Mouse (Mus musculus) intestine, postnatal 0 days (tissue): ENCODE data around the gene Tm9sf4. TPM values are rescaled to one million over a fixed set of nuclear protein-coding genes. Genes with fewer than 3 reads are reported as not detected.
A peak's percentile ranks its signal among the peaks of the same experiment; 100 is the strongest.

ENCODE experiments used
- ATAC-seq: fragments of 200-750 bp; cut with Nextera tagmentation; 2 replicates; pipeline ENCODE4 v1.8.0; 2017; ENCODE audit warnings: mild to moderate bottlenecking, moderate TSS enrichment, moderate library complexity
- H3K27ac ChIP-seq: fragments of 300-500 bp; sonication (generic); 2 replicates; pipeline ENCODE4 v1.5.1; 2014; ENCODE audit warnings: mild to moderate bottlenecking, low read depth, low read length, moderate library complexity
- H3K27me3 ChIP-seq: fragments of 300-500 bp; sonication (generic); replicated peaks from 2 replicates; pipeline ENCODE4 v1.6.1; 2014; ENCODE audit warnings: low read length, mixed read lengths; ENCODE audit not compliant: control insufficient read depth, insufficient read depth
- H3K36me3 ChIP-seq: fragments of 300-500 bp; sonication (generic); 2 replicates; pipeline ENCODE4 v1.6.1; 2014; ENCODE audit warnings: mild to moderate bottlenecking, moderate library complexity; ENCODE audit not compliant: control insufficient read depth, insufficient read depth
- H3K4me1 ChIP-seq: fragments of 300-500 bp; sonication (generic); replicated peaks from 2 replicates; pipeline ENCODE4 v1.6.1; 2014; ENCODE audit warnings: antibody characterized with exemption, low read length, mixed read lengths; ENCODE audit not compliant: control insufficient read depth, insufficient read depth
- H3K4me2 ChIP-seq: fragments of 300-500 bp; sonication (generic); replicated peaks from 2 replicates; pipeline ENCODE4 v1.6.1; 2014; ENCODE audit warnings: low read depth, mild to moderate bottlenecking, moderate library complexity
- H3K4me3 ChIP-seq: fragments of 300-500 bp; sonication (generic); 2 replicates; pipeline ENCODE4 v1.5.1; 2014; ENCODE audit warnings: low read depth, low read length
- H3K9ac ChIP-seq: fragments of 300-500 bp; sonication (generic); 2 replicates; pipeline ENCODE4 v1.6.1; 2014; ENCODE audit warnings: mild to moderate bottlenecking, low read depth, low read length
- H3K9me3 ChIP-seq: fragments of 300-500 bp; sonication (generic); 2 replicates; pipeline ENCODE4 v1.6.1; 2016; ENCODE audit warnings: mixed run types; ENCODE audit not compliant: control insufficient read depth
- CTCF ChIP-seq: sonication (generic); IDR thresholded peaks from 2 replicates; pipeline ENCODE4 v1.5.1; 2016; ENCODE audit warnings: low read depth, mild to moderate bottlenecking, control low read depth, antibody characterized with exemption, moderate library complexity
- WGBS: fragments of 180-500 bp; shearing (Covaris S2); extraction: QIAGEN DNeasy Blood & Tissue Kit; methylation state at CpG from one replicate; pipeline ENCODE4 v1.1.7; 2014; 5-methylcytosine and 5-hydroxymethylcytosine counted together
- polyA plus RNA-seq: library from polyadenylated mRNA; unstranded; fragments of >200 nt; fragmentation: Nextera tagmentation; extraction: Ambion mirVana; gene quantifications from 2 replicates; pipeline ENCODE4 v1.2.1, GENCODE M21; 2015

Tm9sf4 gene
- polyA plus RNA-seq, 1 experiment from 2014 or later = 64.7 TPM

- no peaks in the 10 kb centered on the region for H3K9me3 ChIP-seq
- H3K4me3 ChIP-seq = no peak overlapping the region
- H3K36me3 ChIP-seq = peaks cover 90% of the 10 kb centered on the region
- no peaks in the 10 kb centered on the region for H3K27me3 ChIP-seq
- H3K4me1 ChIP-seq = no peaks in the 10 kb centered on the region
- ATAC-seq = no peak
- 72% methylated on average over 1 of the region's 1 CpGs for WGBS
- H3K27ac ChIP-seq = no peak overlapping the region
- no peak overlapping the region for H3K4me2 ChIP-seq
- TF ChIP-seq CTCF = no peak
- H3K9ac ChIP-seq = no peak overlapping the region
These were observed 41.7 kb downstream of the Tm9sf4 start for GRCm38 (mm10) chr2:153202766-153203165.

GRCm38 (mm10) chr2:153208149-153208548 lies 47.0 kb downstream of the Tm9sf4 start:
- Histone ChIP-seq H3K36me3 (peaks cover 68% of the 10 kb centered on the region), H3K4me1 (no peaks in the 10 kb centered on the region), H3K9ac (no peak overlapping the region), H3K9me3 (no peaks in the 10 kb centered on the region), H3K4me3 (no peak overlapping the region), H3K27ac (0 out of 2 replicates have a peak overlapping the region, but pooled peaks have one; percentile 28), H3K4me2 (no peak overlapping the region), H3K27me3 (no peaks in the 10 kb centered on the region)
- no peak for TF ChIP-seq CTCF
- WGBS = 97% methylated on average over 2 of the region's 2 CpGs
- no peak for ATAC-seq

GRCm38 (mm10) chr2:153209286-153209685 lies 48.2 kb downstream of the Tm9sf4 start:
- H3K27ac ChIP-seq = no peak overlapping the region
- no peak overlapping the region for H3K9ac ChIP-seq
- TF ChIP-seq CTCF = no peak
- no peaks in the 10 kb centered on the region for H3K4me1 ChIP-seq
- 74% methylated on average over 5 of the region's 5 CpGs for WGBS
- H3K4me3 ChIP-seq = no peak overlapping the region
- ATAC-seq = no peak
- peaks cover 57% of the 10 kb centered on the region for H3K36me3 ChIP-seq
- no peak overlapping the region for H3K4me2 ChIP-seq
- no peaks in the 10 kb centered on the region for H3K9me3 ChIP-seq
- H3K27me3 ChIP-seq = no peaks in the 10 kb centered on the region

- no peak for TF ChIP-seq CTCF
- no peak overlapping the region for H3K27ac ChIP-seq
- no peak overlapping the region for H3K4me3 ChIP-seq
- no peaks in the 10 kb centered on the region for H3K27me3 ChIP-seq
- H3K9ac ChIP-seq = no peak overlapping the region
- H3K9me3 ChIP-seq = no peaks in the 10 kb centered on the region
- H3K36me3 ChIP-seq = peaks cover 36% of the 10 kb centered on the region
- no peak for ATAC-seq
- H3K4me1 ChIP-seq = no peaks in the 10 kb centered on the region
- WGBS = 91% methylated on average over 5 of the region's 5 CpGs
- H3K4me2 ChIP-seq = no peak overlapping the region
These were observed 50.3 kb downstream of the Tm9sf4 start for GRCm38 (mm10) chr2:153211451-153211850.

GRCm38 (mm10) chr2:153213351-153213750 lies 52.2 kb downstream of the Tm9sf4 start:
- no peak for ATAC-seq
- Histone ChIP-seq H3K36me3 (peaks cover 17% of the 10 kb centered on the region), H3K4me2 (no peak overlapping the region), H3K4me1 (0 out of 2 replicates have a peak, but pooled peaks cover 1% of the 10 kb centered on the region), H3K4me3 (no peak overlapping the region), H3K9me3 (no peaks in the 10 kb centered on the region), H3K27ac (no peak overlapping the region), H3K27me3 (no peaks in the 10 kb centered on the region), H3K9ac (no peak overlapping the region)
- TF ChIP-seq CTCF = no peak
- WGBS = 84% methylated on average over 4 of the region's 4 CpGs

GRCm38 (mm10) chr2:153214771-153215259 lies 53.7 kb downstream of the Tm9sf4 start:
- H3K36me3 ChIP-seq = peaks cover 2% of the 10 kb centered on the region; the same call in 1 of the 2 replicates
- ATAC-seq = peak; percentile 20; the same call in 1 of the 2 replicates

More at GRCm38 (mm10) chr2:153214771-153215259, 53.7 kb downstream of the Tm9sf4 start:
- Histone ChIP-seq H3K4me3 (no peak overlapping the region), H3K27ac (peak overlapping the region; percentile 9; the same call in 1 of the 2 replicates), H3K4me1 (0 out of 2 replicates have a peak, but pooled peaks cover 5% of the 10 kb centered on the region), H3K4me2 (no peak overlapping the region), H3K9me3 (no peaks in the 10 kb centered on the region), H3K9ac (no peak overlapping the region), H3K27me3 (no peaks in the 10 kb centered on the region)
- 51% methylated on average over 6 of the region's 6 CpGs for WGBS
- TF ChIP-seq CTCF = no peak
